Mouse (Mus musculus): ENCODE measurements at regions not wholly inside any gene's neighbourhood (a gene's known extent, or its start where the extent isn't known, plus 50 kb on each side); places are given as distances from the start of the nearest gene placed in this dataset.

GRCm38 (mm10) chr11:45656260-45656659, 195.6 kb upstream of the Clint1 start:
- no peak for TF ChIP-seq POLR2A (IDR thresholded peaks at IDR 0.05; ENCODE audit: insufficient read depth, low read depth, low read length)
- no peak for TF ChIP-seq CTCF (IDR thresholded peaks at IDR 0.05; ENCODE audit: insufficient read depth, low read depth, low read length)
- 90% methylated on average over 4 of the region's 4 CpGs for WGBS
- no peak overlapping the region for H3K27ac ChIP-seq (ENCODE audit: insufficient read depth, low read depth, low read length)
- H3K4me3 ChIP-seq (ENCODE audit: insufficient read depth, low read depth, low read length) = no peak overlapping the region
- H3K4me1 ChIP-seq (ENCODE audit: control insufficient read depth, insufficient read depth, low read length) = no peaks in the 10 kb centered on the region

GRCm38 (mm10) chr11:45670156-45670830, 181.6 kb upstream of the Clint1 start:
- WGBS = 51% methylated on average over 8 of the region's 8 CpGs
- TF ChIP-seq POLR2A (IDR thresholded peaks at IDR 0.05; ENCODE audit: insufficient read depth, low read depth, low read length) = no peak
- no peak for TF ChIP-seq CTCF (IDR thresholded peaks at IDR 0.05; ENCODE audit: insufficient read depth, low read depth, low read length)
- H3K4me1 ChIP-seq (ENCODE audit: control insufficient read depth, insufficient read depth, low read length) = no peaks in the 10 kb centered on the region
- no peak overlapping the region for H3K27ac ChIP-seq (ENCODE audit: insufficient read depth, low read depth, low read length)
- no peak overlapping the region for H3K4me3 ChIP-seq (ENCODE audit: insufficient read depth, low read depth, low read length)

- Histone ChIP-seq H3K4me1 (ENCODE audit: control insufficient read depth, insufficient read depth, low read length) (no peaks in the 10 kb centered on the region), H3K4me3 (ENCODE audit: insufficient read depth, low read depth, low read length) (no peak overlapping the region), H3K27ac (ENCODE audit: insufficient read depth, low read depth, low read length) (no peak overlapping the region)
- TF ChIP-seq CTCF (IDR thresholded peaks at IDR 0.05; ENCODE audit: insufficient read depth, low read depth, low read length) (no peak), POLR2A (IDR thresholded peaks at IDR 0.05; ENCODE audit: insufficient read depth, low read depth, low read length) (no peak)
- 29% methylated on average over 11 of the region's 11 CpGs for WGBS
These were observed 173.1 kb upstream of the Clint1 start for GRCm38 (mm10) chr11:45678666-45679292.

- H3K4me3 ChIP-seq (ENCODE audit: insufficient read depth, low read depth, low read length) = no peak overlapping the region
- 88% methylated on average over 9 of the region's 9 CpGs for WGBS
- H3K27ac ChIP-seq (ENCODE audit: insufficient read depth, low read depth, low read length) = no peak overlapping the region
- H3K4me1 ChIP-seq (ENCODE audit: control insufficient read depth, insufficient read depth, low read length) = no peaks in the 10 kb centered on the region
- no peak for TF ChIP-seq CTCF (IDR thresholded peaks at IDR 0.05; ENCODE audit: insufficient read depth, low read depth, low read length)
- no peak for TF ChIP-seq POLR2A (IDR thresholded peaks at IDR 0.05; ENCODE audit: insufficient read depth, low read depth, low read length)
These were observed 172.6 kb upstream of the Clint1 start for GRCm38 (mm10) chr11:45679293-45679673.

GRCm38 (mm10) chr11:45685571-45685970, 166.3 kb upstream of the Clint1 start:
- TF ChIP-seq CTCF (IDR thresholded peaks at IDR 0.05; ENCODE audit: insufficient read depth, low read depth, low read length) (no peak), POLR2A (IDR thresholded peaks at IDR 0.05; ENCODE audit: insufficient read depth, low read depth, low read length) (no peak)
- no peak overlapping the region for H3K4me3 ChIP-seq (ENCODE audit: insufficient read depth, low read depth, low read length)
- WGBS = 93% methylated on average over 5 of the region's 5 CpGs
- no peaks in the 10 kb centered on the region for H3K4me1 ChIP-seq (ENCODE audit: control insufficient read depth, insufficient read depth, low read length)
- H3K27ac ChIP-seq (ENCODE audit: insufficient read depth, low read depth, low read length) = no peak overlapping the region

GRCm38 (mm10) chr11:45693206-45693605, 158.6 kb upstream of the Clint1 start:
- Histone ChIP-seq H3K4me1 (ENCODE audit: control insufficient read depth, insufficient read depth, low read length) (no peaks in the 10 kb centered on the region), H3K4me3 (ENCODE audit: insufficient read depth, low read depth, low read length) (no peak overlapping the region), H3K27ac (ENCODE audit: insufficient read depth, low read depth, low read length) (no peak overlapping the region)
- no peak for TF ChIP-seq POLR2A (IDR thresholded peaks at IDR 0.05; ENCODE audit: insufficient read depth, low read depth, low read length)
- no peak for TF ChIP-seq CTCF (IDR thresholded peaks at IDR 0.05; ENCODE audit: insufficient read depth, low read depth, low read length)
- WGBS = 78% methylated on average over 6 of the region's 6 CpGs

- Histone ChIP-seq H3K4me3 (ENCODE audit: insufficient read depth, low read depth, low read length) (no peak overlapping the region), H3K27ac (ENCODE audit: insufficient read depth, low read depth, low read length) (no peak overlapping the region), H3K4me1 (ENCODE audit: control insufficient read depth, insufficient read depth, low read length) (no peaks in the 10 kb centered on the region)
- TF ChIP-seq POLR2A (IDR thresholded peaks at IDR 0.05; ENCODE audit: insufficient read depth, low read depth, low read length) (no peak), CTCF (IDR thresholded peaks at IDR 0.05; ENCODE audit: insufficient read depth, low read depth, low read length) (no peak)
- WGBS = 85% methylated on average over 3 of the region's 3 CpGs
These were observed 150.3 kb upstream of the Clint1 start for GRCm38 (mm10) chr11:45701506-45701905.

- Histone ChIP-seq H3K4me3 (ENCODE audit: insufficient read depth, low read depth, low read length) (no peak overlapping the region), H3K4me1 (ENCODE audit: control insufficient read depth, insufficient read depth, low read length) (no peaks in the 10 kb centered on the region), H3K27ac (ENCODE audit: insufficient read depth, low read depth, low read length) (no peak overlapping the region)
- 81% methylated on average over 3 of the region's 3 CpGs for WGBS
- TF ChIP-seq CTCF (IDR thresholded peaks at IDR 0.05; ENCODE audit: insufficient read depth, low read depth, low read length) = no peak
- TF ChIP-seq POLR2A (IDR thresholded peaks at IDR 0.05; ENCODE audit: insufficient read depth, low read depth, low read length) = no peak
These were observed 148.9 kb upstream of the Clint1 start for GRCm38 (mm10) chr11:45702916-45703315.

- WGBS = 70% methylated on average over 5 of the region's 5 CpGs
- TF ChIP-seq POLR2A (IDR thresholded peaks at IDR 0.05; ENCODE audit: insufficient read depth, low read depth, low read length) (no peak), CTCF (IDR thresholded peaks at IDR 0.05; ENCODE audit: insufficient read depth, low read depth, low read length) (no peak)
- Histone ChIP-seq H3K27ac (ENCODE audit: insufficient read depth, low read depth, low read length) (no peak overlapping the region), H3K4me1 (ENCODE audit: control insufficient read depth, insufficient read depth, low read length) (no peaks in the 10 kb centered on the region), H3K4me3 (ENCODE audit: insufficient read depth, low read depth, low read length) (no peak overlapping the region)
These were observed 147.4 kb upstream of the Clint1 start for GRCm38 (mm10) chr11:45704411-45704810.
